Mouse (Mus musculus) right cerebral cortex, postnatal 36 days (tissue): ENCODE measurements around the gene Tssk6.

Source experiments
- DNase-seq, 2 experiments: peaks; one replicate each; pipeline ENCODE4 v3.0.0; 2022; ENCODE audit warnings: low spot score in 2 of 2, mixed read lengths in 1 of 2

The Tssk6 gene

GRCm38 (mm10) chr8:69884141-69884540 is 17.8 kb upstream of the Tssk6 start:
- no peak for DNase-seq

- DNase-seq: no peak
These were observed 14.4 kb upstream of the Tssk6 start, which contains the start of gene Cilp2 for GRCm38 (mm10) chr8:69887289-69888243. Cilp2 (minus strand) TSS chr8:69887687.

- no peak for DNase-seq
These were observed 13.6 kb upstream of the Tssk6 start for GRCm38 (mm10) chr8:69888244-69888866.

- no peak for DNase-seq
These were observed 13.1 kb upstream of the Tssk6 start for GRCm38 (mm10) chr8:69888902-69889301.

GRCm38 (mm10) chr8:69890813-69891241 is 11.2 kb upstream of the Tssk6 start:
- peak; percentile 64 to 69 for DNase-seq

- DNase-seq: peak in 1 of 2 experiments; percentile 49
These were observed 8.1 kb upstream of the Tssk6 start for GRCm38 (mm10) chr8:69893863-69894262.

- DNase-seq: no peak
These were observed 7.1 kb upstream of the Tssk6 start for GRCm38 (mm10) chr8:69894836-69895332.

- no peak for DNase-seq
These were observed 6.1 kb upstream of the Tssk6 start for GRCm38 (mm10) chr8:69895772-69896451.

GRCm38 (mm10) chr8:69897857-69898256 is 4.1 kb upstream of the Tssk6 start:
- DNase-seq: no peak

GRCm38 (mm10) chr8:69899876-69900275 is 2.1 kb upstream of the Tssk6 start:
- no peak for DNase-seq

- no peak for DNase-seq
These were observed 1.0 kb upstream of the Tssk6 start for GRCm38 (mm10) chr8:69900895-69901451.

GRCm38 (mm10) chr8:69901484-69902162 is 361 bp upstream of the Tssk6 start:
- DNase-seq: peak; percentile 93 to 95

- peak; percentile 99 for DNase-seq
These were observed 1.1 kb downstream of the Tssk6 start for GRCm38 (mm10) chr8:69903063-69903542.

- no peak for DNase-seq
These were observed 2.1 kb downstream of the Tssk6 start for GRCm38 (mm10) chr8:69904096-69904495.

GRCm38 (mm10) chr8:69906260-69906659 is 4.3 kb downstream of the Tssk6 start:
- DNase-seq: no peak

- DNase-seq: no peak
These were observed 5.1 kb downstream of the Tssk6 start for GRCm38 (mm10) chr8:69907106-69907505.

GRCm38 (mm10) chr8:69911917-69912316 is 9.9 kb downstream of the Tssk6 start:
- no peak for DNase-seq

GRCm38 (mm10) chr8:69912478-69913074 is 10.6 kb downstream of the Tssk6 start:
- peak in 1 of 2 experiments; percentile 70 for DNase-seq

- DNase-seq: no peak
These were observed 12.5 kb downstream of the Tssk6 start for GRCm38 (mm10) chr8:69914526-69914925.

- no peak for DNase-seq
These were observed 13.8 kb downstream of the Tssk6 start for GRCm38 (mm10) chr8:69915748-69916147.
